Mouse (Mus musculus) mature B cell (primary cell): ENCODE results near the gene Zfyve19.

Experiments used
- in situ Hi-C: fragments of 300-500 bp; cut with MboI; formaldehyde crosslinking; loops from 2 replicates; pipeline ENCODE4 v1.14.3; 2019

Zfyve19 gene

DNA sequence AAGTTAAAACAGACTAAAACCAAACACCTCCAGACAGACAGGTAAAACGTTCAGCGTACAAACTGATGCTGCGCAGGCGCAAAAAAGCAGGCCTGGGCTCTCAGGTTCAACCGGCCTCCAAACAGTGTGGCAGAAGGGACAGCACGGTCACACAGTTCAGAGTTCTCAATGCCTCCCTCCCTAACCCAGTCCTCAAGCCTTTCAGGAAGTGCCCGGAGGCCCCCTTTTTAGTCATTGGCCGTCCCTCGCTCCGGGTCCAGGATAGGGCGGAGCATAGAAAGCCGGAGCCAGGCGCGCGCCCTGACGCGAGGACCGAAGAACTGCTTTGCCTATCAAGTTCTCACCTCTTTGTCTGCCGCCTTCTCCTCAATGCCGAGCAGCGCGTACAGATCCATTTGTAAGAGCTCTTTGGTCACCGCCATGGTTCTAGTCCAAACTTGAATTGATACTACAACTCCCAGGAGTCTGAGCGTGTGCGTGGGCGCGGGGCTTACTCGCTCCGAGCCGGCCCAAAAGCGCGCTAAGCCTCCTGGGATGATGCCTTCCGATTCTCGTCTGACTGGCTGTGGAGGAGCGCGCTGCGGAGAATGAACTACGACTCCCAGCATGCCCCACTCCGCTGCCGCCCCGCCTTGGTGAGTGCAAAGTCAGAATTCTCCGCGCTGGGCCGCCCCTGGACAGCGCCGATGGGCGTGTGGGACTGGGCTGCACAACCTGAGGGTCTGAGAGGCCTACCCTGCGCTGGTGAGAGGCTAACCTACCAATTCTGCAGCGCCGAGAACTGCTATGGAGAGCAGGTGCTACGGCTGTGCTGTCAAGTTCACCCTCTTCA lies at the start of gene Zfyve19, which contains the start of gene Dnajc17:
Gene Zfyve19, plus strand, starts transcription at position 274 of the 832 bp plus-strand sequence.
Gene Dnajc17, minus strand, starts transcription at position 452 of the 832 bp plus-strand sequence.
- in situ Hi-C loops, result no loop called here

DNA sequence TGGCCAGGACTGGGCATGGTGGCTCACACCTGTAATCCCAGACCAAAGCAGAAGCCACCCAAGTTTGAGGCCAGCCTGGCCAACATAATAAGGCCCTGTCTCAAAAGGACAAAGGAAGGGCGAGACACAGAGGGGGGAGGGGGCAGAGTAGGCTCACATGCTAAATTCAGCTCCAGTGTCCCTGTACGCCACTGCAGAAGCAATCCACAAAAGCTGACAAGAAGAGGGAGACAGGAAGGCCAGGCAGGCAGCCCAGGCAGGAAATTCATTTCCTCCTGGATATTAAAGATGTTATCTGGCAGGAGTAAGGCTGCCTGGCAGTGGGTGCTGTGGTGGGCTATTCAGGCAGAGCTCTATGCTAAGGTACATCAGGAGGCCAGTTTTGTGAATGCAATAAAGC lies 47.2 kb upstream of the Zfyve19 start:
- in situ Hi-C loops, result no loop called here

DNA sequence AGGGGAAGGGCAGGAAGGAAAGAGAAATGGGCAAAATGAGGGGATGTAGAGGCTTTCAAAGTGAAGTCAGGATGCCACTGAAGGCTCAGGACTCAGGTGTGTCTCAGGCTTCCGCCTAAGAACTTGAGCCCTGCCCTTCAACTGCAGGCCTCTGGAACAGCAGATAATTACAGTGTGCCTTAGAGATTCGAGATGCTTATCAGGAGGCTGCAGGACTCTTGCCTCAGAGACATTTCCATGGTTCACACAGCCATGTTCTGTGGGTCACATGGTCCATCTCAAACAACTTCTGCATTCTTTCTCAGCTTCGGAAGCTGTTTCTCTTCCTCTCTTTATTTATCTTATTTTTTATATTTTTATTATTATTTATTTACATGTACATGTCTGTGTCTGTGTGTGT lies 45.3 kb upstream of the Zfyve19 start:
- in situ Hi-C loops, result no loop called here

DNA sequence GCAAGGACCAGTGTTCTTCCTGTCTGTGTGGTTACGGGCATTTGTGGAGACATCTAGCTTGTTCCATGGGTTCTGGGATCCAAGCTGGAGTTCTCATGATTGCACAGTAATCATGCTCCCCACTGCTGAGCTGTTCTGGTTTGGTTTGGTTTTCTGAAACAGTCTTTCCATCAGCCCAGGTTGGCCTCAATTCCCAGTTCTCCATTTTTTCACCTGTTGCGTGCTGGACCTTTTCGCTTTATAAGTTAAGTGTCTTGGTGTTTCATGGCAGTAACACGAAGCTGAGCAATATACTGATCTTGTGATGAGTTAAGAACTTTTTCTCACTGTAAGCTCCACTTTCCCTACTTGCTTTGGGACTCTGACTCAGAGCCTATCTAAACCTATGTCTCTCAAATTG lies 44.4 kb upstream of the Zfyve19 start:
- in situ Hi-C loops, result no loop called here

DNA sequence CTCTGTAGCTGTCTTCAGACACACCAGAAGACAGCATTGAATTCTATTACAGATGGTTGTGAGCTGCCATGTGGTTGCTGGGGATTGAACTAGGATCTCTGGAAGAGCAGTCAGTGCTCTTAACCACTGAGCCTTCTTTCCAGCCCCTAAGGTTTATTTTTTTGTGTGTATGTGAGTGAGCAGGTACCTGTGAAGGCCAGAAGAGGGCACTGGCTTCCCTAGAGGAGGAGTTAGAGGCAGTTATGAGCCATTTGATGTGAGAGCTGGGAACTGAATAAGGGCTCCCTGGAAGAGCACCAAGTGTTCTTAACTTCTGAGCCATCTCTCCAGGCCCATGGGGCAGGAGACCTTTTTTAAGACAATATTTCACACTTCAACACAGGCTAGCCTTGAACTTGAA lies 43.0 kb upstream of the Zfyve19 start:
- in situ Hi-C loops, result no loop called here

GRCm38 (mm10) chr2:119166901-119167865 lies 41.2 kb upstream of the Zfyve19 start, which contains the start of gene Gchfr:
Gene Gchfr (plus strand): TSS chr2:119167773.
- in situ Hi-C loops, result no loop called here

DNA sequence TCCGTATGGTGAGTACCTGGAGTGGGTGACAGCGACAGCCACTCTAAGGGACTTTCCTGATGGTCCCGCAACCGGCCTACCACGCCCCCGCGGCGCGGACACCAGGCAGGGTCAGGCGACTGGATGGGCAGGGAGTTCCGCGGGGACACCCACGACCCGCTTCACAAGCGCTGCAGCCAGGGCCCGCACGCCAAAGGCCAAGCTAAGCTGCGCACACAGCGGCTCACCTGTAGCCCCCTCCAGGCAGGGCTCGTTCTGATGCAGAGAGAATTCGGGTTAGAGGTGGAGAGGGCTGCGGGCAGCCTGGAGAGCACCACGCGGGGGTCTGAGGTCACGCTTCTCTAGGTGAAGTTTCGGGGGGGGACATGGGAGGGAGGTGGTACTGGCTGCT lies 40.6 kb upstream of the Zfyve19 start:
- in situ Hi-C loops, result no loop called here

DNA sequence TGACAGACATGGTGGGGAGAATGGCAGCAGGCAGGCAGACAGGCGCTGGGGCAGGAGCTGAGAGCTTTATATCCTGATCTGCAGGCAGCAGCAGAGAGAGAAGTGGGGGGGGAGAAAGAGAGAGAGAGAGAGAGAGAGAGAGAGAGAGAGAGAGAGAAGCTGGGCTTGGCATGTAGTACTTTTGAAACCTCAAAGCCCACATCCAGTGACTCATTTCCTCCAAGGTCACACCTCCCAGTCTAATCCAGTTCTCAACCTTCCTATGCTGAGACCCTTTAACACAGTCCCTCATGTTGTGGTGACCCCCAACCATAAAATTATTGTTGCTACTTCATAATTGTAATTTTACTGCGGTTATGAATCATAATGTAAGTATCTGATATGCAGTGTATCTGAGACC lies 38.1 kb upstream of the Zfyve19 start:
- in situ Hi-C loops, result no loop called here

GRCm38 (mm10) chr2:119171574-119171973 lies 36.8 kb upstream of the Zfyve19 start:
- in situ Hi-C loops, result no loop called here

DNA sequence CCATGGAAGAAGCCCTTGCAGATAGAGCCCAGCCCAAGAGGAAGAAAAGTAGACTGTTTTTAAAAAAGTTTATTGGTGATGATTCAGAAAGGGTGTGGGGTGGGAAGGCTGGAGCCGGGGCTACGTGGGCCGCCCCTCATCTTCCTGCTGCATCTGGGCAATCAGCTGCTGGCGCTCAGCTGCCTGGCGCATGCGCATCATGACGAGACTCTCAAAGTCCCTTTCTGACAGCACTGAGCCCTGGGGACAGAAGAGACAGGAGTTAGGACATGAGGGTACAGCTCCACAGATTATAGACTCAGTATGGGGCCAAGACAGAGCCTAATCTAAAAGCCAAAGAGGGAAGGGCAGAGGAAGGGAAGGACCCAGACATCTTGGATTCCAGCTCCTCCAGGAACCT lies 36.0 kb upstream of the Zfyve19 start:
- in situ Hi-C loops, result no loop called here

DNA sequence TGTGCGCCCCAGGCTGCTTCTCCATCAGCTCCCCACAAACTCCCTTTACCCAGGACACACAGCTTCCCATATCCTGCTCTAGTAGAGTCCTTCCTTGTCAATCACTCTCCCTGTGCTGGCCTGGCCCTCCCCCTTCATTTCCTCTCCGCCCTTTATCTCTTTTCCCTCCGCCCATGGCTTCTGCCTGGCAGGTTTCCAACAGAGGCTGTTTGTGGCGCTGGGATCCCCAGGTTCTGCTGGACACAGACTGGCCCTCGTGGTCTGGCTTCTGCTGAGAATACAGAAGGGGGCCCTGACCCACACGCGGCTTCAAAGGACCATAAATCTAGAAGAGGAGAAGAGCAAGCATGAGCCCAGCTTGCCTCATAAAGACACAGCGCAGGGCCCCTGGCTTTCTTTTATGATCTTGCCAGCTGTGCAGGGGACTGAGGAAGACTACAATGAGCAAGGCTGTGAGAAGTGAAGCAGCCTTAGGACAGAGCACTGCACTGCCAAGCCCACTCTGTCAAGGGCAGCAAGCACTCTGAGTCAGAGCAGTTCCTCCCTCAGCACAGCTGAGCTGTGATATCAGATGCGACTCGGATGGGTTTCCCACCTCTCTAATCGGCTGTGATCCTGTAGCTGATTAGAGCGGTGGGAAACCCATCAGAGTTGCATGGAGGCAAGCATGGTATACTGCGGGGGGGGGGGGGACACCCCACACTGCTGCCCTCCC lies 35.4 kb upstream of the Zfyve19 start:
- in situ Hi-C loops, result no loop called here

DNA sequence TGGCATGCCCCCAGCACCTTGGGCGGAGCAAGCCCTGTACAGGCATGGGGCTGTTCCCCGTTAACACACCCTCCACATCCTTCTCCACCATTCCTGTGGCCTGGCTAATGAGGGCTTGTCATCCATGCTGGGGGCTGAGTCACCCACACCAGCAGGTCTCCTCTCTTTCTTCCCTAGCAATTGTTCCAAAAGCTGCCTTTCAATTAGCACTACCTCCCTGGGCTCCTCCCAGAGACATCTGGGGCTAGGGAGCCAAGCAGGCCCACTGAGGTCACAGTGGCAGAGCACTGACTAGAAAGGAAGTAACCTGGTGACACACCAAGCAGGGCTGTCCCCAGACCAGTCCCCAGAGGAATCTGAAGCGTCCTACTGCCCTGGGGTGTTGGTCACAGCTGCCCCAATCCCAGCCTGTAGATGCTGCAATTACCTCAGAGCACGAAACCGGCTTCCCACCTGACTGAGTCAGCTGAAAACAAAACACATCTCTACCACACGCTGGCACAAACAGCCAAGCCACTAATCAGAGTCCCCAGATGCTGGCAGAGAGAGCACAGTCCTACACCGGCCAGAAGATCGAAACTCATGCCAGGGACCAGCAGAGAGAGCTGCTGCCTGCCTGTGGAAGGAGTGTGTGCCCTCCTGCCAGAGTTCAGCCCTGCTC lies 34.3 kb upstream of the Zfyve19 start, which contains the start of gene Gm14137:
Gene Gm14137, plus strand, starts transcription at position 519 of the 661 bp plus-strand sequence.
- in situ Hi-C loops, result no loop called here

DNA sequence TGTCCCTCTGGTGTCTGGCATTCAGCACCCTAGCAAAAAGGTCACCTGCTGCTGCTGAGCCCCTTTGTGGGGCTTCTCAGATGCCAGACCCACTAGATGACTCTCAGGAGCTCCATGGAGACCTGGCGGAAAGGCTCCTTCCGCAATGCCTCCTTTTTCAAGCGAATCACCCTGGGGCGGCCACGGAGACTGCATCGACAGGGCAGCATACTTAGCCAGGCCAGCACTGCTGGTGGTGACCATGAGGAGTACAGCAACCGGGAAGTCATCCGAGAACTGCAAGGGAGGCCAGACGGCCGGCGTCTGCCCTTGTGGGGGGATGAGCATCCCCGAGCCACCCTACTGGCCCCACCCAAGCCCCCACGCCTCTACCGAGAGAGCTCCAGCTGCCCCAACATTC lies 33.6 kb upstream of the Zfyve19 start:
- in situ Hi-C loops, result no loop called here

GRCm38 (mm10) chr2:119175614-119176013 lies 32.8 kb upstream of the Zfyve19 start:
- in situ Hi-C loops, result no loop called here

GRCm38 (mm10) chr2:119176761-119177160 lies 31.7 kb upstream of the Zfyve19 start:
- in situ Hi-C loops, result no loop called here

- in situ Hi-C loops, result no loop called here
Measured at GRCm38 (mm10) chr2:119177384-119177939, 31.0 kb upstream of the Zfyve19 start.

- in situ Hi-C loops, result loop anchor here (10.0 kb wide), 1 partner anchor 138 kb away; the partner anchor contains the start of gene Knl1
Measured at GRCm38 (mm10) chr2:119182914-119183313, 25.5 kb upstream of the Zfyve19 start.

- in situ Hi-C loops, result loop anchor here (10.0 kb wide), 1 partner anchor 144 kb away; the partner anchor contains the start of gene Knl1
Measured at GRCm38 (mm10) chr2:119189029-119189710, 19.2 kb upstream of the Zfyve19 start.

- in situ Hi-C loops, result no loop called here
Measured at GRCm38 (mm10) chr2:119190969-119191368, 17.4 kb upstream of the Zfyve19 start.

DNA sequence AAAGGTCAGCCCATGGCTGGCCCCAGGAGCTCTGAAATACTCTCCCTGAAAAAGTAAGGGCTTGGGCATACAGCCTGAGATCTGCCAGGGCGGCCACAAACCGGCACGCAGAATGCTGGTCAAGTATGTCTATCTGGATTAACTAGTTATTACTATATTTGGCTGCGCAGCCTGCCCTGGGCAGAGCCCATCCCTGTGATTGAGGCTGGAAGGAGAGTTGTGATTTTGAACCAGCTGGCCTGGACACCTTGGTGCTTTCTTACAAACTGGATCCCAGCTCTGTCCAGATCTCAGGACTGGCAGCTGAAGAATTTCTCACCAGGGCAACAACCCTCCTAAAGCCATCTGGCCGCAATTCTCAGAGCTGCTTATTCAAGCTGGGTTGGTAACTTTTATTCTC lies 14.3 kb upstream of the Zfyve19 start:
- in situ Hi-C loops, result no loop called here
